Mouse (Mus musculus) ES-Bruce4 (cell line): Measurements from ENCODE around the gene Ank3.

ENCODE experiments used
- CTCF ChIP-seq: IDR thresholded peaks from one replicate; pipeline ENCODE4 v1.8.1; 2011; ENCODE audit warnings: low read depth, low read length
- EP300 ChIP-seq: IDR thresholded peaks from 2 replicates; pipeline ENCODE4 v1.6.1; 2011; ENCODE audit warnings: low read depth, low read length; ENCODE audit not compliant: insufficient read depth
- POLR2A ChIP-seq: IDR thresholded peaks from one replicate; pipeline ENCODE4 v1.8.1; 2011; ENCODE audit warnings: low read length; ENCODE audit not compliant: insufficient read depth

- no peak for TF ChIP-seq EP300
- TF ChIP-seq POLR2A: no peak
- TF ChIP-seq CTCF: no peak
Observed at GRCm38 (mm10) chr10:69369321-69369720, 29.3 kb upstream of the Ank3 start.
